Mouse (Mus musculus): ENCODE measurements at regions not wholly inside any gene's neighbourhood (a gene's known extent, or its start where the extent isn't known, plus 50 kb on each side); places are given as distances from the start of the nearest gene placed in this dataset.

GRCm38 (mm10) chr6:94400471-94401051 lies 99.6 kb upstream of the Slc25a26 start:
- Histone ChIP-seq H3K4me3 (replicated peaks; ENCODE audit: extremely low read depth, low read depth, low read length) (no peak overlapping the region), H3K4me1 (ENCODE audit: control insufficient read depth, insufficient read depth, low read length) (no peaks in the 10 kb centered on the region)
- TF ChIP-seq POLR2A (IDR thresholded peaks at IDR 0.05; ENCODE audit: borderline replicate concordance, extremely low read depth, low read depth, low read length): no peak
- peak; percentile 94 for TF ChIP-seq CTCF (IDR thresholded peaks at IDR 0.05; ENCODE audit: insufficient read depth, low read length)
- 27% methylated on average over 13 of the region's 13 CpGs for WGBS
- peak; percentile 42 for DNase-seq

- TF ChIP-seq POLR2A (IDR thresholded peaks at IDR 0.05; ENCODE audit: borderline replicate concordance, extremely low read depth, low read depth, low read length) (no peak), CTCF (IDR thresholded peaks at IDR 0.05; ENCODE audit: insufficient read depth, low read length) (no peak)
- 15% methylated on average over 5 of the region's 5 CpGs for WGBS
- no peak for DNase-seq
- Histone ChIP-seq H3K4me3 (replicated peaks; ENCODE audit: extremely low read depth, low read depth, low read length) (no peak overlapping the region), H3K4me1 (ENCODE audit: control insufficient read depth, insufficient read depth, low read length) (peaks cover 3% of the 10 kb centered on the region; the same call in 1 of the 2 replicates)
Measured at GRCm38 (mm10) chr6:94391134-94391533, 107.4 kb upstream of the Magi1 start.

- peaks cover 3% of the 10 kb centered on the region; the same call in 1 of the 2 replicates for H3K4me1 ChIP-seq (ENCODE audit: control insufficient read depth, insufficient read depth, low read length)
- 66% methylated on average over 2 of the region's 2 CpGs for WGBS
- no peak overlapping the region for H3K4me3 ChIP-seq (replicated peaks; ENCODE audit: extremely low read depth, low read depth, low read length)
- peak; percentile 40 for DNase-seq
- TF ChIP-seq CTCF (IDR thresholded peaks at IDR 0.05; ENCODE audit: insufficient read depth, low read length): no peak
- no peak for TF ChIP-seq POLR2A (IDR thresholded peaks at IDR 0.05; ENCODE audit: borderline replicate concordance, extremely low read depth, low read depth, low read length)
Measured at GRCm38 (mm10) chr6:94390403-94390802, 106.7 kb upstream of the Magi1 start.

DNA sequence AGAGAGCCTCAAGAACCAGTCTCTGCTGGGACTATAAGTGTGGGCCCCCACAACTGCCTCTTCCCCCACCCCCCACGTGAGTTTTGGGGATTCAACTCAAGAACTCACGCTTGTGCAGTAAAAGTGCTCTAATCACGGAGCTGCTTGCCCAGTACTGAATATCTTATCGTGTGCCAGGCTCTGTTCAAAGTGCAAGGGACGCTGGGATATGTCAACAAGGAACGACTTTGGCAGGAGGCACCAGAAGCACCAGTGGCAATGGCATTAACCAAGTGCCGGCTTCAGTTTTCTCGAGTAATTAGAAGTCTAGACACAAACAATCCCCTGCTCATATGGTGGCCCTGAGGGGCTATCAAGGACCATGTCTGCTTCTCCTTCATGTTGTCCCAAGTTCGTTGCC lies 106.0 kb upstream of the Magi1 start:
- TF ChIP-seq POLR2A (IDR thresholded peaks at IDR 0.05; ENCODE audit: borderline replicate concordance, extremely low read depth, low read depth, low read length): no peak
- no peak for TF ChIP-seq CTCF (IDR thresholded peaks at IDR 0.05; ENCODE audit: insufficient read depth, low read length)
- peak; percentile 31 for DNase-seq
- 55% methylated on average over 9 of the region's 9 CpGs for WGBS
- Histone ChIP-seq H3K4me3 (replicated peaks; ENCODE audit: extremely low read depth, low read depth, low read length) (no peak overlapping the region), H3K4me1 (ENCODE audit: control insufficient read depth, insufficient read depth, low read length) (peaks cover 3% of the 10 kb centered on the region; the same call in 1 of the 2 replicates)

GRCm38 (mm10) chr6:94387648-94388047 lies 103.9 kb upstream of the Magi1 start:
- TF ChIP-seq POLR2A (IDR thresholded peaks at IDR 0.05; ENCODE audit: borderline replicate concordance, extremely low read depth, low read depth, low read length): no peak
- no peak for TF ChIP-seq CTCF (IDR thresholded peaks at IDR 0.05; ENCODE audit: insufficient read depth, low read length)
- Histone ChIP-seq H3K4me3 (replicated peaks; ENCODE audit: extremely low read depth, low read depth, low read length) (no peak overlapping the region), H3K4me1 (ENCODE audit: control insufficient read depth, insufficient read depth, low read length) (no peaks in the 10 kb centered on the region)
- WGBS: 56% methylated on average over 2 of the region's 2 CpGs
- no peak for DNase-seq

- 61% methylated on average over 2 of the region's 2 CpGs for WGBS
- no peak for TF ChIP-seq POLR2A (IDR thresholded peaks at IDR 0.05; ENCODE audit: borderline replicate concordance, extremely low read depth, low read depth, low read length)
- no peak for TF ChIP-seq CTCF (IDR thresholded peaks at IDR 0.05; ENCODE audit: insufficient read depth, low read length)
- DNase-seq: no peak
- no peaks in the 10 kb centered on the region for H3K4me1 ChIP-seq (ENCODE audit: control insufficient read depth, insufficient read depth, low read length)
- no peak overlapping the region for H3K4me3 ChIP-seq (replicated peaks; ENCODE audit: extremely low read depth, low read depth, low read length)
Measured at GRCm38 (mm10) chr6:94385531-94385930, 101.8 kb upstream of the Magi1 start.

- no peak for TF ChIP-seq CTCF (IDR thresholded peaks at IDR 0.05; ENCODE audit: insufficient read depth, low read length)
- TF ChIP-seq POLR2A (IDR thresholded peaks at IDR 0.05; ENCODE audit: borderline replicate concordance, extremely low read depth, low read depth, low read length): no peak
- H3K4me3 ChIP-seq (replicated peaks; ENCODE audit: extremely low read depth, low read depth, low read length): no peak overlapping the region
- H3K4me1 ChIP-seq (ENCODE audit: control insufficient read depth, insufficient read depth, low read length): no peaks in the 10 kb centered on the region
- DNase-seq: no peak
- WGBS: 79% methylated on average over 2 of the region's 2 CpGs
Measured at GRCm38 (mm10) chr6:94369991-94370390, 86.3 kb upstream of the Magi1 start.

- TF ChIP-seq POLR2A (IDR thresholded peaks at IDR 0.05; ENCODE audit: borderline replicate concordance, extremely low read depth, low read depth, low read length) (no peak), CTCF (IDR thresholded peaks at IDR 0.05; ENCODE audit: insufficient read depth, low read length) (no peak)
- Histone ChIP-seq H3K4me3 (replicated peaks; ENCODE audit: extremely low read depth, low read depth, low read length) (no peak overlapping the region), H3K4me1 (ENCODE audit: control insufficient read depth, insufficient read depth, low read length) (no peaks in the 10 kb centered on the region)
- 70% methylated on average over 6 of the region's 6 CpGs for WGBS
- DNase-seq: no peak
Measured at GRCm38 (mm10) chr6:94363951-94364350, 80.2 kb upstream of the Magi1 start.

GRCm38 (mm10) chr6:94362626-94363025 lies 78.9 kb upstream of the Magi1 start:
- Histone ChIP-seq H3K4me3 (replicated peaks; ENCODE audit: extremely low read depth, low read depth, low read length) (no peak overlapping the region), H3K4me1 (ENCODE audit: control insufficient read depth, insufficient read depth, low read length) (no peaks in the 10 kb centered on the region)
- no peak for TF ChIP-seq POLR2A (IDR thresholded peaks at IDR 0.05; ENCODE audit: borderline replicate concordance, extremely low read depth, low read depth, low read length)
- no peak for TF ChIP-seq CTCF (IDR thresholded peaks at IDR 0.05; ENCODE audit: insufficient read depth, low read length)
- no peak for DNase-seq

- Histone ChIP-seq H3K4me3 (replicated peaks; ENCODE audit: extremely low read depth, low read depth, low read length) (no peak overlapping the region), H3K4me1 (ENCODE audit: control insufficient read depth, insufficient read depth, low read length) (no peaks in the 10 kb centered on the region)
- no peak for DNase-seq
- 72% methylated on average over 4 of the region's 4 CpGs for WGBS
- no peak for TF ChIP-seq CTCF (IDR thresholded peaks at IDR 0.05; ENCODE audit: insufficient read depth, low read length)
- no peak for TF ChIP-seq POLR2A (IDR thresholded peaks at IDR 0.05; ENCODE audit: borderline replicate concordance, extremely low read depth, low read depth, low read length)
Measured at GRCm38 (mm10) chr6:94357568-94357967, 73.9 kb upstream of the Magi1 start.
